Mouse (Mus musculus) embryonic fibroblast, embryonic 13.5 days (primary cell): ENCODE results near the gene Pcsk1n.

Experiments
- CTCF ChIP-seq: IDR thresholded peaks from 2 replicates; pipeline ENCODE4 v1.5.1; 2011; ENCODE audit warnings: mild to moderate bottlenecking, control low read depth, low read length, moderate library complexity, borderline replicate concordance; ENCODE audit not compliant: insufficient read depth
- POLR2A ChIP-seq: IDR thresholded peaks from 2 replicates; pipeline ENCODE4 v1.6.1; 2011; ENCODE audit warnings: low read depth, mild to moderate bottlenecking, control low read depth, low read length, moderate library complexity

DNA sequence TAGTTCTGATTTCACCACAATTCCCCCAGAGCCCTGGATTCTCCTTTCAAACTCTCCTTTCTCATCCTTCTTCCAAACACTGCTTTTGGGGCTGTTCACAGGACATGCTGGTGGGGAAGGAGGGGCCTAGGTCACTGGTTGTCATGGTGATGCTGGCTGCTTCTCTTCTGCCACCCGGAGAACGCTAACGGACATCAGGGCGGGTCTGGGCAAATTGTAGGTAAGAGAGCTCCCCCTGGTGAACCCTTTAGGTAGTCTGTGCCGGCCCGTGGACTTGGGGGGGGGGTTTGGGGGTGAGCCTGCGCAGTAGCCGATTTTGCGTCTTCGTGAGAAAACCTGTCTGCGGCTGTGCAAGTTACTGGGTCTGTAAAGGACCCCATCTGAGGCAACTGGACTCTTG, 39.8 kb upstream of the Pcsk1n start:
- TF ChIP-seq CTCF, result no peak
- TF ChIP-seq POLR2A, result no peak
